Mouse (Mus musculus) heart, embryonic 10.5 days (tissue): ENCODE data around the gene Ubp1. TPM values are rescaled to one million over a fixed set of nuclear protein-coding genes. Genes with fewer than 3 reads are reported as not detected.
A peak's percentile ranks its signal among the peaks of the same experiment; 100 is the strongest.

Experiments used
- DNase-seq: peaks from one replicate; pipeline ENCODE4 v3.0.0-alpha.2; 2017; ENCODE audit warnings: low spot score
- H3K27ac ChIP-seq: fragments of 300-500 bp; sonication (generic); 2 replicates; pipeline ENCODE4 v1.5.1; 2016; ENCODE audit warnings: mild to moderate bottlenecking
- H3K27me3 ChIP-seq: fragments of 300-500 bp; sonication (generic); 2 replicates; pipeline ENCODE4 v1.6.1; 2016; ENCODE audit warnings: mild to moderate bottlenecking; ENCODE audit not compliant: poor library complexity, insufficient read depth, severe bottlenecking
- H3K36me3 ChIP-seq: fragments of 300-500 bp; sonication (generic); 2 replicates; pipeline ENCODE4 v1.6.1; 2016; ENCODE audit warnings: mild to moderate bottlenecking, moderate library complexity
- H3K4me1 ChIP-seq: fragments of 300-500 bp; sonication (generic); 2 replicates; pipeline ENCODE4 v1.6.1; 2016; ENCODE audit warnings: mild to moderate bottlenecking
- H3K4me3 ChIP-seq: fragments of 300-500 bp; sonication (generic); 2 replicates; pipeline ENCODE4 v1.5.1; 2016; ENCODE audit warnings: mild to moderate bottlenecking, moderate library complexity
- H3K9me3 ChIP-seq: fragments of 300-500 bp; sonication (generic); 2 replicates; pipeline ENCODE4 v1.6.1; 2016; ENCODE audit warnings: mild to moderate bottlenecking, moderate library complexity
- whole genome bisulfite sequencing: fragments of 180-500 bp; shearing (Covaris S2); methylation state at CpG from one replicate; pipeline ENCODE4 v1.1.7; 2016; 5-methylcytosine and 5-hydroxymethylcytosine counted together
- polyA plus RNA-seq: library from polyadenylated mRNA; unstranded; fragments of >200 nt; fragmentation: Nextera tagmentation; extraction: Ambion mirVana; gene quantifications from 2 replicates; pipeline ENCODE4 v1.2.1, GENCODE M21; 2016

Ubp1 gene
- polyA plus RNA-seq, 1 experiment from 2014 or later = 38.3 TPM

DNA sequence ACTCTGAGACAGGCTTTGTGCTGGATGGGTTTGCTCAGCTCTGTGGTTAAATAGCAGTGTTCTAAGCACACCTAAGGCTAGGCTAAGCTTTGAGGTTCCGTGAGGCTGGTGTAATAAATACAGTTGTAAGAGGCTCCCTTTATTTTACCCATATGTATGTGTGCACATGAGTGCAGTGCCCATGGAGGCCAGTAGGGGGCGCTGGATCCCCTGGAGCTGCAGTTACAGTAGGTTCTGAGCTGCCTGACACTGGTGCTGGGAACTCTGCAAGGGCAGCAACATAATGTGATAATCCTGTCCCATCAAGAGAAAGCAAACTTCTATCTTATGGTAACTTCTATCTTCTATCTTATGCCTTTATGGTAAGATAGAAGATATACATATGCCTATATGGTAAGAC, 67.6 kb downstream of the Ubp1 start:
- DNase-seq = no peak
- Histone ChIP-seq H3K9me3 (0 out of 2 replicates have a peak, but pooled peaks cover 3% of the 10 kb centered on the region), H3K27ac (no peak overlapping the region), H3K36me3 (peaks cover 8% of the 10 kb centered on the region), H3K4me1 (no peaks in the 10 kb centered on the region), H3K27me3 (no peaks in the 10 kb centered on the region), H3K4me3 (no peak overlapping the region)
- WGBS = 56% methylated on average over 2 of the region's 2 CpGs

DNA sequence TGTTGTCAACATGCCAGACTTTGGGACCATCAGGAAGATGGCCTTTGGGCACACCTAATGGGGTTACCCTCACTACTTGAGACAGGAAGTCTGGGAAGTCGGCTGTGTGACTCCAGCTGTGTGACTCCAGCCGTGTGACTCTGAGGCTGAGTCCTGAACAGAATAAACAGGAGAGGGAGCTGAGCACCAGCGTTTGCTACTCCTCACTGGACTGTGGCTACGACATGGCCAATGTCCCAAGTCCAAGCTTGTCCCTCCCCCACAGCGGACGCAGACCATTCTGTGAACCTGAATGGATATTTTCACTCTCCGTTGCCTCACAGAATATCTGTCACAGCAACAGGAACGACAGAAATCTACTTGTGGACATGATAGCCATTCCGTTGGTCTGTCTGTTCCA, 76.1 kb downstream of the Ubp1 start:
- H3K4me3 ChIP-seq = no peak overlapping the region
- no peaks in the 10 kb centered on the region for H3K27me3 ChIP-seq
- no peak overlapping the region for H3K27ac ChIP-seq
- no peak for DNase-seq
- H3K9me3 ChIP-seq = no peaks in the 10 kb centered on the region; the same call in 1 of the 2 replicates
- H3K36me3 ChIP-seq = 0 out of 2 replicates have a peak, but pooled peaks cover 3% of the 10 kb centered on the region
- H3K4me1 ChIP-seq = no peaks in the 10 kb centered on the region
- WGBS = 76% methylated on average over 9 of the region's 9 CpGs

DNA sequence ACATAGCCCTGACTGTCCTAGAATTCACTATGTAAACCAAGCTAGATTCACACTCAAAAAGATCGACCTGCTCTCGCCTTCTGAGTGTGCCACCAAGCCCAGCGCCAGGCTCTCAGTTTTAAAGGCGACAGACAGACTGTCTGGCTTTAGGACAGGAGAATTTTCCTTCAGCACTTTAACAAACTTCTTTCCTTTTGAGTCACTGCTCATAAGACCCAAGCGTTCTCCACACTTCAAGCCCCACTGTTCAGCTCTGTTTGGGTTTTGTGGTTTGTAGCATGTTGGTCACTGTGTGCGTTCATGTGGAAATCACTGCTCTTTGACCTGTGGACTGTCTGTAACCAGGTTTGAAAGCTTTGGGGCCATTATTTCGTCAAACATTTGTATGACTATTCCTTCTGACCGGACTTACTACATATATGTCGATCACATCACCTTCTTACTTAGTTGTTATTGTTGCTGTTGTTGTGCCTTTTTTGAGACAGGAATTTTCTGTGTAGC, 77.2 kb downstream of the Ubp1 start:
- no peaks in the 10 kb centered on the region for H3K36me3 ChIP-seq
- no peaks in the 10 kb centered on the region for H3K4me1 ChIP-seq
- DNase-seq = no peak
- no peak overlapping the region for H3K4me3 ChIP-seq
- 92% methylated on average over 9 of the region's 9 CpGs for WGBS
- H3K27ac ChIP-seq = no peak overlapping the region
- no peaks in the 10 kb centered on the region; the same call in 1 of the 2 replicates for H3K9me3 ChIP-seq
- no peaks in the 10 kb centered on the region for H3K27me3 ChIP-seq

DNA sequence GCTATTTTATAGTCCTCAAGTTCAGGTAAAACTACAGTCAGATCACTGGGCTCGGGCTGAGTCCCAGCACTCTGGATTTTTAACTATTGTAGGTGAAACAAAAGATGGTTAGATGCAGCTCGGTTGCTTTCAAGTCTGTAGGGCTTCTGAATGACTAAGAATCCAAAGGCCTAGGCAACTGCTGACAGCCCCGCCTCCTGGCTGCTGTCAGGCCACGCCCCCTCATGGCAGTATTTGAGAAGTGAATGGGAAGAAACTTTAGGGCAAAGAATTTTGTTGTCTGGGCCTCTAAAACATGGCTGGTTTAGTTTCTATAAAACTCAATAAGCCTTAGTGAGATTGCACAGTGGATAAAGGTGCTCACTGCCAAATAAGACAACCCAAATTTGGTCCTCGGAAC, 78.8 kb downstream of the Ubp1 start:
- no peak for DNase-seq
- H3K4me1 ChIP-seq = no peaks in the 10 kb centered on the region
- no peaks in the 10 kb centered on the region; the same call in 1 of the 2 replicates for H3K9me3 ChIP-seq
- no peaks in the 10 kb centered on the region for H3K36me3 ChIP-seq
- WGBS = 46% methylated on average over 5 of the region's 5 CpGs
- no peak overlapping the region for H3K27ac ChIP-seq
- no peaks in the 10 kb centered on the region for H3K27me3 ChIP-seq
- H3K4me3 ChIP-seq = no peak overlapping the region

DNA sequence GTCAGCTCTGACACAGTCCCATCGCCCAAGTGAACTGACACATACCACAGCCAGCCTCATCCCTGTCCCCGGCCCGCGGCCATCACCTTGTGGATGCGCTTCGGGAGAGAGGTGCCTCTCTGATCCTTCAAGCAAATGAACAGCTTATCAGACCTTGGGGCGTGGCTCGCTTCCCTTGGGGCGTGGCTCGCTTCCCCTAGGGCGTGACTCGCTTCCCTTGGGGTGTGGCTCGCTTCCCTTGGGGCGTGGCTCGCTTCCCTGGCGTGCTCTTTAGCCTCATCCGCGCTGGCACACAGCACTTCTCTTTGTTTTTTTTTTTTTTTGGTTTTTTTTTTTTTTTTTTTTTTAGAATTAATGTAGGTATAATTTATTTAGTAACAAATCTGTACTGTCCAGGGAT, 80.5 kb downstream of the Ubp1 start:
- WGBS = 54% methylated on average over 18 of the region's 18 CpGs
- no peak for DNase-seq
- Histone ChIP-seq H3K36me3 (no peaks in the 10 kb centered on the region), H3K27me3 (no peaks in the 10 kb centered on the region), H3K27ac (no peak overlapping the region), H3K4me3 (no peak overlapping the region), H3K9me3 (no peaks in the 10 kb centered on the region; the same call in 1 of the 2 replicates), H3K4me1 (no peaks in the 10 kb centered on the region)

DNA sequence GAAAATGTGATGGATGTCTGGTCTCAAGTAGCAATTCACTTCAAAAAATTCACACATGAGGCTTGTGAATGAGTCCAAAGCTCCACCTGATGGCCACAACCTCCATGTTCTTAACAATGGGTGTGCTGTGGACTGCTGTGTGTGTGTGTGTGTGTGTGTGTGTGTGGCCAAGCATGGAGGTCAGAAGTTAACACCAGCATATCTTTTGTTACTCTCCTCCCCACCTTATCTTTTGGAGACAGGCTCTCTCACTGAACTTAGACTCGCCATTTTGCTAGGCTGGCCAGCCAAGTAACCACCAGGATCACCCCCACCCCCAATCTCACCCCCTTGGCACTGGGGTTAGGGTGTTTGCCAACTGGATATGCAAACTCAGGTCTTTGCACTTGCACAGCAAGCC, 83.3 kb downstream of the Ubp1 start:
- Histone ChIP-seq H3K4me3 (no peak overlapping the region), H3K36me3 (no peaks in the 10 kb centered on the region), H3K9me3 (no peaks in the 10 kb centered on the region; the same call in 1 of the 2 replicates), H3K4me1 (no peaks in the 10 kb centered on the region), H3K27me3 (no peaks in the 10 kb centered on the region), H3K27ac (no peak overlapping the region)
- DNase-seq = no peak
- WGBS = 75% methylated on average over 1 of the region's 1 CpGs

DNA sequence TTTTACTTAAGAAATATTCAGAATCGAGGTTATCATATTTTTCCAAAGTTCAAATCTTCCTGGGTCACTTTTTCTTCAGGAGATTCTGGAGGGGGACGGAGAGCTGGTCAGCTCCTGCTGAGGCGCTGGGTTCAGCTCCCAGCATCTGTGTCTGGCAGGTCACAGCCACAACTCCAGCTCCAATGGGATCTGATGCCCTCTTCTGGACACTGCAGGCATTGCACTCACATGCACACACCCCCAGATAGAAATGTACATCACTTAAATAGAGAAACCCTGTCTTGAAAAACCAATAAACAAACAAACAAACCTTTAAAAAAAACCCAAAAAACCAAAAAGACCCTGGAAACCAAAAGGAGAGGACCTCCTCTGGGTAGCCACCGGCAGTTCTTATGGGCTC, 85.0 kb downstream of the Ubp1 start:
- DNase-seq = no peak
- no peak overlapping the region for H3K4me3 ChIP-seq
- H3K4me1 ChIP-seq = no peaks in the 10 kb centered on the region
- no peaks in the 10 kb centered on the region for H3K36me3 ChIP-seq
- no peaks in the 10 kb centered on the region for H3K27me3 ChIP-seq
- 82% methylated on average over 4 of the region's 4 CpGs for WGBS
- no peaks in the 10 kb centered on the region; the same call in 1 of the 2 replicates for H3K9me3 ChIP-seq
- no peak overlapping the region for H3K27ac ChIP-seq

DNA sequence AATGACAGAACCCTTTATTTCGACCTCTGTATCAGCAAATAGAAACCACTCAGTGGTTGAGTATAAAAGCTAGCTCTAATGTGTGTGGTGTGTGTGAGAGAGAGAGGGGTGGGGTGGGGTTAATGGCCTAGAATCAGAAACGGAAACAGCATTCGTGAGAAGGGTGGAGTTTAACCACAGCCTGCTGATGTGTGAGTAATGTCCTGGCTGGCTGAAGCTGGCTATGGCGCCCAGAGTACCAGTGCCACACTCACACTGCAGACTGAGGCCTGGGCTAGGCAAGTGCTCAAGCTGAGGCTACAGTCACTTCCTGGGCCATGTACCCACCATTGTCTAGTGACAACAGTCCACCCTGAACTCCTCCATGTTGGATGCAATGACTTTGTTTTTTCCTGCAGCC, 85.7 kb downstream of the Ubp1 start:
- Histone ChIP-seq H3K4me3 (no peak overlapping the region), H3K36me3 (no peaks in the 10 kb centered on the region), H3K27ac (no peak overlapping the region), H3K27me3 (no peaks in the 10 kb centered on the region), H3K4me1 (no peaks in the 10 kb centered on the region), H3K9me3 (no peaks in the 10 kb centered on the region)
- DNase-seq = no peak
- 71% methylated on average over 4 of the region's 4 CpGs for WGBS

DNA sequence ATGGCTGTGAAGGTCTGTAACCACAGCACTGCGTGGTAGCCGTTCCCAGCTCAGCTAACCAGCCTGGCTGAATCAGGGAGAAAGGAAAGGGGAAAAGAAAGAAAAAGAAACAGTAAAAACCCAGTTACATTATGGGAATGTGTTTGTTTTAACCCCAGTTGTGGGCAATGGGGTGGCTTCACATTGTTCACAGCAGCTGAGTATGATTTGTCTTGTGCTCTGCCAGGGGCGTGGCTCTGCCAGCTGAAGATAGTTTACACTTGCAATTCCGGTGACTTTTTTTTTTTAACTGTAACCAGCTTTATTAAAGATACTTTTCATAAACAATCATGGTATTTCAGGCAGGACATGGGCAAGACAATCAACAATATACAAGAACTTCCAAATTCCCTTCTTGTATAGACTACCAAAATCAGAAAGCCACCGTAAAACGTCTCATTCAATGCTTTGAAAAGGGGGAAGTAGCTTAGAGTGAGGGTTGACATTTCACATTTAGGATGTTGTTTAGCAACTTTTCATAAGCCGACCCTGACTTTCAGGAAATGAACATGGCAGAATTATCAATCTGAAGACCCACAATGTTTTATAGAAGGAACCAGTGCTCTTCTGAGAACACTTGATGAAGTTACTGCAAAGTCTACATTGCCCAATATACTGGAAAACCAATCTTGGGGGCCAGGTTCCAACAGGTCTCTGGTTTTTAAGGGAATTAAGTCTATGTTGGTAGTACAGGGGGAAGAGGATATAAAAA, 88.5 kb downstream of the Ubp1 start:
- H3K9me3 ChIP-seq = no peaks in the 10 kb centered on the region
- peaks cover 6% of the 10 kb centered on the region; the same call in 1 of the 2 replicates for H3K4me1 ChIP-seq
- H3K36me3 ChIP-seq = no peaks in the 10 kb centered on the region
- H3K27me3 ChIP-seq = no peaks in the 10 kb centered on the region
- 86% methylated on average over 7 of the region's 7 CpGs for WGBS
- H3K4me3 ChIP-seq = no peak overlapping the region
- DNase-seq = no peak
- H3K27ac ChIP-seq = no peak overlapping the region

DNA sequence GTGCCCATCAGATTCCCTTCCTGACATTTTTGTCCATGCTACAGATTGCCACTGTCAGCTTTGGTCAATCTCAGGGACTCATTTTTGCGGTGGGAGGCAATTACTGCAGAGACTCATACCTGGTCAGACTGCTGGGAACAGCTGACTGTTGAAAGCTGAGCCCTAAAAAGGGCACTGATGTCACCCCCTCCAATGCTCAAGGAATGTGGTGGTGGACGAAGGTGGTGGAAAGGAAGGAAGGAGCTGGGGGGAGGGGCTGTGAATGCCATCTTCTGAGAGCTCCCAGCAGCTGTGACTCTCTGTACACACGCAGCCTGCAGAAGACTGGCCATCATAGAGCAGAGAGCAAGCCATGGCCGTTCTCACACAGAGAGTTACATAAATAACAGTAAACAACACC, 91.4 kb downstream of the Ubp1 start:
- Histone ChIP-seq H3K4me3 (no peak overlapping the region), H3K27me3 (no peaks in the 10 kb centered on the region), H3K36me3 (no peaks in the 10 kb centered on the region), H3K4me1 (peaks cover 21% of the 10 kb centered on the region; the same call in 1 of the 2 replicates), H3K9me3 (no peaks in the 10 kb centered on the region), H3K27ac (no peak overlapping the region)
- 33% methylated on average over 4 of the region's 4 CpGs for WGBS
- no peak for DNase-seq

DNA sequence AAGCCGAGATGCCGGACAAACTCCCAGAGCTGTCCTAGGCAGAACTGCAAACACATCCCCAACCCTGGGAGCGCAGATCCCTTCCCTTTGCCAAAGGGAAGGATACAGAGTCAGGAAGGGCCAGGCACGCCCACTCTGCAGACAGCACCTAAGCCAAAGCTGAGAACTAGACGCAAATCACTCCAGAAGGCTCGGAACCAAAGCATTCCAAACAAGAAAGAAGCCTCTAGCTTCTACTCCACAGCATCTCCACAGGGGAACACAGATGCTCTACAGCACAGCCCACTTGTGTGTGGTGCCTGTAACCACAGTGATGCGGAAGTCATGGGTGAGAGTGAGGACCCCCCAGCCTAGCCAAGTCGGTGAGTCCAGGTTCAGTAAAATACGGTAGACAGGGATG, 94.4 kb downstream of the Ubp1 start:
- 53% methylated on average over 9 of the region's 9 CpGs for WGBS
- Histone ChIP-seq H3K27me3 (no peaks in the 10 kb centered on the region), H3K36me3 (no peaks in the 10 kb centered on the region), H3K4me1 (peaks cover 21% of the 10 kb centered on the region; the same call in 1 of the 2 replicates), H3K4me3 (no peak overlapping the region), H3K27ac (no peak overlapping the region), H3K9me3 (no peaks in the 10 kb centered on the region)
- DNase-seq = no peak

DNA sequence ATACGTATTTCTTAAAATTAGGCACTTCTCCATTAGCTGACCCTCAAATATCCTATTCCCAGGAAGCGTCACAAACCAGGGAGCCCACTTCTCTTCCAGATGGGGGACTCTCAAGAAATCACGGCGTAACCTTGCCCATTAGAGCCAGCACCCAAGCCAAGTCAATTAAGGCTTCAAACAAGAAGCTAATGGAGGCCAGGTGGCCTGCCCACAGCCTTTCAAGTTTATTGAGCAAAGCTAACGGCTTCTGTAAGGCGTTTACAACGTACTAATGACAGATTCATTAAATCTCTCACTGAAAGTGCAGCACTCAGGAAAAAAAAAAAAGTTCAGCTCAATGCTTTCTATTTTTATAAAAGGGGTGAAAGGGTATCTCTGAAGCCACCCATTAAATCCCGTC, 95.1 kb downstream of the Ubp1 start:
- 24% methylated on average over 8 of the region's 8 CpGs for WGBS
- Histone ChIP-seq H3K4me1 (peaks cover 21% of the 10 kb centered on the region; the same call in 1 of the 2 replicates), H3K27me3 (no peaks in the 10 kb centered on the region), H3K9me3 (no peaks in the 10 kb centered on the region), H3K4me3 (peak overlapping the region; percentile 83), H3K27ac (no peak overlapping the region), H3K36me3 (no peaks in the 10 kb centered on the region)
- DNase-seq = no peak

DNA sequence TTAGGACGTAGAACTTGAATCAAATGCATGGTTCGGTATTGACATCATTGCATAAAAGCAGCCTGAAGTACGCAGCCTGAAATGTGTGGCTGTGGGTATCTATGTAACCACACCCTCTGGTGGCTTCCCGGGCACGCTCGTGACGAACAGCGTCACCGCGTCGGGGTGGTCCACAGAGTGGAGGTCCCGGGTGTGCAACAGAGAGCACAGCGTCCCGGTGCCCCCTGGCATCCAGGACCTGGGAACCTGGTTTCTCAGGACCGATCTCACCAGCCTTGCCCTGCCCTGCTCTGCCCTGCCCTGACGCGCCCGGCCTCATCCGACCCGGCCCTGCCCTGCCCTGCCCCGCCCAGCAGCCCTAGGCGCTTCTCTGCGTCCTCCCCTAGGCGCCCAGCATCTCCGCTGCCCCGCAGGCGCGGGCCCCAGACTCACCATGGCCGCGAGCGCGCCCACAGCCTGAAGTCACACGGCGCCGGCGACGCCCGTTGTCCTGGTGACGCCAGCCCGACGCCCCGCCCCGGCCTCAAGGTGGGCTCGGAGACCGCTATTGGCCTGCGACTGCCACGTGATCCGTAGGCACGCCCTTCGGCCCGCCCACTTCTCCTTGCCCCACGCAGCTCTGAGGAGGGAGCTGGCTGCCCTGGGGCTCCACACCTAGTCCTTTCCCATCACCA, 95.7 kb downstream of the Ubp1 start:
- Histone ChIP-seq H3K27ac (peak overlapping the region; percentile 83), H3K4me3 (peak overlapping the region; percentile 83), H3K9me3 (no peaks in the 10 kb centered on the region), H3K36me3 (no peaks in the 10 kb centered on the region), H3K4me1 (peaks cover 21% of the 10 kb centered on the region; the same call in 1 of the 2 replicates), H3K27me3 (no peaks in the 10 kb centered on the region)
- DNase-seq = peak; percentile 96
- under 1% methylated on average over 52 of the region's 52 CpGs for WGBS
